Mouse (Mus musculus) B cell, adult 2 months (primary cell): Measurements from ENCODE around the gene Smc3.
"Not testable (repeated sequence)": the region's sequence is repeated elsewhere in the genome, so short reads cannot be mapped to it uniquely, and the experiment has no call there.

Experiments used
- DNase-seq, 2 experiments: peaks; one replicate each; pipeline ENCODE4 v3.0.0; 2022

The Smc3 gene

DNA sequence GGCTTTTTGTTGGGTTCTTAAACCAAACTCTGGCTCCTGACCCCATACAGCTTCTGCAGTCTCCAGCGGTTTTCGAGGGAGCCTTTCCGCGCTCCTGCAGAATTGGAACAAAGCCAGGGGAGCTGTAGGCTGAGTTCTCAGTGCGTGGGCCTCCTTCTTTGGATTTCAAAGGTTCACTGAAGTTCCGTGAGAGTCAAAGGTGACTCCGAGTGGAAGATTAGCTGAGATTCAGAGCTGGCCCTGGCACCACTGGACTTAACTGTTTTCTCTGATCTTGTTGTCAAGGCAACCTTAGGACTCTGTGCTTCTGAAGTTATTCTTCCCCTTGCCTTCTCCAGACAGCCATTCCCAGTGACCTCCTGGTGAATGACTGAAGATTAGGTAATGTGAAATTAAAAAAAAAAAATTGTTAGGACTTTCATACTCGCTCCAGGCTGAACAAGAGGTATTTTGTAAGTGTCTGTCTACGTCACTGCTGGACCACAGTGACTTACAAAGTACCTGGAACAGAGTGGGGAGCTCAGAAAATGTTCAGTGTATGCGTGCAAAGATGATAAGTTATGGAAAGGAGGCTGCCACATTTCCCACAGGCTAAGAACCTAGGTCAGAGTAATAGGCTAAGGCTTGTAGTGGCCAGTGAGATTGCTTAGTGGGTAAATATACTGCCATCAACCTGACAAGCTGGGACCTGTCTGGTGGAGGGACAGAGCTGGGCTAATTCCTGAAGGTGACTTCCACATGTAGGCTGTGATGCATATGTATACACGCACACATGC lies 23.0 kb upstream of the Smc3 start:
- DNase-seq = no peak

DNA sequence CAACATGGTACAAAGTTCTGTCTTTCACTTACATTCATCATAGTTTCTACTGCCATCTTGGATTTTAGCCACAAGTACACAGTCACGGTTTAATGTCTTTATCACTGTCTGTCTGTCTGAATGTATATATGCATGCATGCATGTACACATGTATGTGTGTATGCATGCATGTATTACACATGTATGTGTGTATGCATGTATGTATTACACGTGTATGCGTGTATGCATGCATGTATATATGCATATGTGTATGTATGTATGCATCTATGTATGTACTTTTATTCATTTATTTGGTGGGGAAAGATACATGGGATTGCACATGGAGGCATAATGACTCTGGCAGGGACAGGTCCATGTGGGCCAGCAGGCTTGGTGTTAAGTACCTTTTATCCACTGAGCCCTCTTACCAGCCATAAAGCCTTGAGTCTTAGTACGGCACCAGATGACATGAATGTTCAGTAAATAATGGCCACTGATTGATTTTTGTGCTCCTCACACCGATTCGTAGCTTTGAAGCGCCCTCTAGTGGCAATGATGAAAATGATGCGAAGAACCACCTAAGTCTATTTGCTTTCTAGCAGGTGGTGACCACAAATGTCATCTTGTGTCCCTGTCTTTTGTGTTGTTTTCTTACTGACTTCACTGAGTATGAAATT lies 21.5 kb upstream of the Smc3 start:
- DNase-seq = peak; percentile 82 to 85

DNA sequence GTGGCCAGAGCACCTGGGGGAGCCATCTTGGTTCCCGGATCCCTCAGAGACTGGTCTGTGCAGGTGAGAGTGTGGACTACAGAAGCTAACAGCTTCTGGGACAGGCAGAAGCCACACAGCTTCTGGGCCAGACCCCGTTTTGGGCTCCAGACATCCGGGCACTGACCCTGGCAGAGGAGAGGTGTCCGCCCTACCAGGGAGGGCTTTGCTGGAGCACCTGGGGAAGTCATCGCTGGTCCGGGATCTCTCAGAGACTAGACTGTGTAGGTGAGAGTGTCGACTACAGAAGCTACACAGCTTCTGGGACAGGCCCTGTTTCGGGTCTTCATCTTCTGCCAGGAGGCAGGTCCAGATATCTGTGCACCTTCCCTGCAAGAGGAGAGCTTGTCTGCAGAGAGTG lies 19.9 kb upstream of the Smc3 start:
- DNase-seq = not testable (repeated sequence)

DNA sequence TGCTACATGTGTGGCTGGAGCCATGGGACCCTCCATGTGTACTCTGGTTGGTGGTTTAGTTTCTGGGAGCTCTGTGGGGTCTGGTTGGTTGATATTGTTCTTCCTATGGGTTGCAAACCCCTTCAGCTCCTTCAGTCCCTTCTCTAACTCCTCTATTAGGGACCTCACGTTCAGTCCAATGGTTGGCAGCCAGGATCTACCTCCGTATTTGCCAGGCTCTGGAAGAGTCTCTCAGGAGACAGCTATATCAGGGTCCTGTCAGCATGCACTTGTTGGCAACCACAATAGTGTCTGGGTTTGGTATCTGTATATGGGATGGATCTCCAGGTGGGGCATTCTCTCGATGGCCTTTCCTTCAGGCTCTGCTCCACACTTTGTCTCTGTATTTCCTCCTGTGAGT lies 12.5 kb upstream of the Smc3 start:
- DNase-seq = not testable (repeated sequence)

DNA sequence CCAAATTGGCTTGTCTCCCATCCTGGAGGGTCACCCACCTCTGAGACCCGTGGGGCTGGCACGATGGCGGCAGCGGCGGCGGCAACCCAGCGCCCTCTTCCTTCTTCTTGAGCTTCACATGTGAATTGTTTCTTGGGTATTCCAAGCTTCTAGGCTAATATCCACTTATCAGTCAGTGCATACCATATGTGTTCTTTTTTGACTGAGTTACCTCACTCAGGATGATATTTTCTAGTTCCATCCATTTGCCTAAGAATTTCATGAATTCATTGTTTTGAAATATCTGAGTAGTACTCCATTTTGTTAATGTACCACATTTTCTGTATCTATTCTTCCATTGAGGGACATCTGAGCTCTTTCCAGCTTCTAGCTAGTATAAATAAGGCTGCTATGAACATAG lies 11.2 kb upstream of the Smc3 start, which contains the start of gene Nutf2-ps1:
Gene Nutf2-ps1 (minus strand): TSS at position 101 of the 400 bp plus-strand sequence.
- DNase-seq = not testable (repeated sequence)

DNA sequence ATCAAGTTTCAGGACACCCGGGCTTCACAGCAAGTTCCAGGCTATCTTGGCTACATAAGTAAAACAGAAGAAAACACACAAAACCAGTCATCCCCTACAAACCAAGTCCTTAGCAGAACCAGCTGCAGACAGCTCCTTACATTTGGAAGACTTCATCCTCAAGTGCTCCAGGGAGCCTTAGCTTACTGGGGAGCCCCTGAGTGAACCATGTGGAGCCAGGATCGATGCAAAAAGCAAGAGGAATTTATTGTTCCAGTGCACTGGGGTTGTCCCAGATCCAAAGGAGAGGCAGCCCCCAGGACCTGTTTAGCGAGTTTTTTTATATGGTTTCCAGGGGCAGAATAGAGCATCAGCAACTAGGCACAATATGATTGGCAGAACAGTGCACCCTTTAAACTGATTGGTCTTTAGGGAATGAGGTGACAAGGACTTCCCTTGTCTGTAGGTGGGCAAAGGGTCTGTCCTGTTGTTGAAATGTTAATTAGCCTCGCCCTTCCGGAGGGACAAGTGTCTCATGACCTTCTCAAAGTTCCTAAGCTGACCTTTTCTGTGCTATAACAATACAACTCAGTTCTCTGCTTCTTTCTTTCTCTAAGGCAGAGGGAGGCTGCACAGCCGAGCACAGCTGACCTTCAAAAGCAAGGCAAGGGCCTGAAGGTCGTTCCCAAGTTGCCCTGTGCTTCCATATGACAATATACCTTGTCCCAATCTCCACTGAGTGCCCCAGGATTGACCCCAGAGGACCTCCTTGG lies 3.3 kb upstream of the Smc3 start:
- no peak for DNase-seq

DNA sequence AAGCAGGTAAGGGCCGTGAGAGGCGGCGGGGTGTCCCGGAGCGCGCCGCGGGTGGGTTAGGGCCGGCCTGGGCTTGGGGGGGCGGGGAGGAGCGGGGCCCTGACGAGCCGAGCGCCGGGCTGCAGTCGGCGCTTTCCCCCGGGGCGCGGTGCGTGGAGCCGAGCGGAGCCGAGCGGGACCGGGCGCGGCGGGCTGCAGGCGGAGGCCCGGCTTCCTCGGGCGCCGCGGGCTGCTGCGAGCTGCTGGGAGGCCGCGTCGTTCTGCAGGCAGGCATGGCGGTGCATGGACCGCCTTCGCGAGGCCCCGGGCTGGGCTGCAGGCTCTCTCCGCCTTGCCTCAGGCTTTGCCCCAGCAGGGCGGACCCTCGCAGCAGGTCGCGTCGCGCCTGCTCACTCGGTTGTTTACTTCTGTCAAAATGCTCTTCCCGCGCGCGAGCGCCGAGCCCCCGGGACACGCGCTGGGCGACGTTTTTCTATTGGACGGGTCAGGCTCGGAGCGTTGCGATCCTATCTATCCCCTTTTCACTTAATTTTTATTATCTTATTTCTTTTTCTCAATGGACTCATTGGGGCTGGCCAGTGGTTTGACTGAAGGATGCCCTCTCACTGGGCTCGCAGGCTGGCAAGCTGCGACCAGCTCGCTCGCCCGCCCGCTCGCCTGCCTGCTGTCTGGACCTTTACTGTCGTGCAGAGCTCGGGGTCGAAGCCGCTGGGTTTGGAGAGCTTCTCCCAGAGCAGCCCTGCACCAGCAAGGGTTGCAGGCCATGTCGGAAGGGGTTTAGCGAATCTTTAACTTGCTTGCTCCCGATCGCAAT lies 558 bp downstream of the Smc3 start:
- DNase-seq = peak in 1 of 2 experiments; percentile 24

DNA sequence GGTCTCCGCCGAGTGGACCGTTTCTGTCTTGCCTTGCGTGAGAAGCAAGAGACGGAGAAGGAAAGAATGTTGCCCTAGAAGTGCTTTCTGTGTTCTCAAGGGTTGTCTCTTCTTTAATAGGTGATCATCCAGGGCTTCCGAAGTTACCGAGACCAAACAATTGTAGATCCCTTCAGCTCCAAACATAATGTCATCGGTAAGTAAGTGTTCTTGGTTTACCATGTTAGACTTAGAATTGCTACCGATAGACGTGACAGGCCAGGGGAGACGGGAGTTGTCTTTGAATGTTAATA lies 1.1 kb downstream of the Smc3 start:
- DNase-seq = no peak

DNA sequence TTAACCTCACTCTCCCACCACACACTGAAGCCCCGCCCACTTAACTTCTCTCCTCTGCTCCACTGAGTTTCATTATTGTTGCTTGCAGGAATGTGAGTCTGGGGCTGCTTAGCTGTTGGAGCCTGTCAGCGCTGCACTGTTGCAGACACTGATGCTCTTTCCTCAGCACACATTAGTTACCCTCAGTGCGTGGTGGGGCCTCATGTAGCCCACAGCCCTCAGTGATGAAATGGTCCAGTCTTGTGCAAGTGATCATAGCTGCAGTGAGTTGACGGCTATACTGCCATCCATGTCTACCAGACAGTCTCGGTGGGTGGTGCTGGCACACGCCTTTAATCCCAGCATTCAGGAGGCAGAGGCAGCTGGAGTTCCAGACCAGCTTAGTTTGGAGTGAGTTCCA lies 8.7 kb downstream of the Smc3 start:
- DNase-seq = no peak

DNA sequence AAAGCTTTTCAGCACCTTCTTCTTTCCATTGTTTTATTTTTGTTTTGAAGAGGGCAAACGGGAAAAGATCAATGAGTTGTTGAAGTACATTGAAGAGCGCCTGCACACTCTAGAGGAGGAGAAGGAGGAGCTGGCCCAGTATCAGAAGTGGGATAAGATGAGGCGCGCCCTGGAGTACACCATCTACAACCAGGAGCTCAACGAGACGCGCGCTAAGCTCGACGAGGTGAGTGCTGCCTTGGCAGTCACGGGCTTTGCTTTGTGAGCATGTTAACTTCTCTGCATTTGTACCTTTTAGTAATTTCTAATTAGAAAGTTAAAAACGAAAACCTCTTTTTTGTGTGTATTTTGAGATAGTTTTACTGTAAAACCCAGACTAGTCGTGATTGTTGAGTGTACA lies 21.5 kb downstream of the Smc3 start:
- DNase-seq = no peak

DNA sequence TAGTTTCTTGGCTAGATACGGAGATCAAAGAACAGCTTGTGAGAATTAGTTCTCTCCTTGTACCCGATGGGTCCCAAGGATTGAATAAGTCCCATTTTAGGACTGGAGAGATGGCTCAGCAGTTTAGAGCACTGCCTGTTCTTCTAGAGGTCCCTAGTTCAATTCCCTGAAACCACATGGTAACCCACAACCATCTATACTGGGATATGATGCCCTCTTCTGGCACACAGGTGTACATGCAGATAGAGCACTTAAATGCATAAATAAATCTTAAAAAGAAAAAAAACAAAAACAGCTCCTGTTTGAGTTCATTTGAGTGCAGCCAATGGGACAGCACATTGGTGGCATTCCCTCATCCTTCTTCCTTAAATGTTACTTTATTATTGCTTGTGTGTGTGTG lies 37.8 kb downstream of the Smc3 start:
- peak; percentile 12 to 21 for DNase-seq

DNA sequence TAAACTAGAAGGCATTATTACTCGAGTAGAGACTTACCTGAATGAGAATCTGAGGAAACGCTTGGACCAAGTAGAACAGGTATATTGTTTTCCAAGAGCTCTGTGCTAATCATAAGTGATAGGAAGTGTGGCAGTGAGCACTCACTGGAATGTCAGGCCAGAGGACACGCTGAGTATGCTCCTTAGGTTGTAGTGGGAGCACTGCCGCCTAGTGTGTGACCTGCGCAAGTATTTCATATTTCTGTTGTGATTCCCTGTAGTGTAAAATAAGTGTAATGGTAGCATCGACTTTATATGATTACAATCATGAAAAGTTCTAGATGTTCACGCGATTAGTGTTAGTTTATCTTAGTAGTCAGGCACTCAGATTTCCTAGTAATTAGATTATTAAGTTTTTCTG lies 38.5 kb downstream of the Smc3 start:
- DNase-seq = no peak

DNA sequence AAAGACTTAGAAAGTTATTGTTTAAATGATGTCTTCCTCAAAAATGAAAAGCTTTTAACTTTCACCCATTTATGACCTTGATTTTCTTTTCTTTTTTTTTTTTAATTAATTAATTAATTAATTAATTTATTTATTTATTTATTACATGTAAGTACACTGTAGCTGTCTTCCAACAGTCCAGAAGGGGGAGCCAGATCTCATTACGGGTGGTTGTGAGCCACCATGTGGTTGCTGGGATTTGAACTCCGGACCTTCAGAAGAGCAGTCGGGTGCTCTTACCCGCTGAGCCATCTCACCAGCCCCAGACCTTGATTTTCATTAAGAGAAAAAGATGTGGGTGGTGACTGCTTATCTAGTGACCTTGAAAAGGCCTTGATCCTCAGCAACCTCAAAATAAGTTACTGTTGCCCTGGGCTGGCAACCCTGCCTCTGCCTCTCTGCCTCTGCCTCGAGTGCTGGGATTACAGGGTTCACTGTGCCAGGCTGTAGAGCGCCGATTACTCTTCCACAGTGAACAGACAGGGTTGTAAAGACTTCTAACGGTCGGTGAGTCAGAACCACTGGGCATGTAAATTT lies 43.9 kb downstream of the Smc3 start:
- peak in 1 of 2 experiments; percentile 18 for DNase-seq

DNA sequence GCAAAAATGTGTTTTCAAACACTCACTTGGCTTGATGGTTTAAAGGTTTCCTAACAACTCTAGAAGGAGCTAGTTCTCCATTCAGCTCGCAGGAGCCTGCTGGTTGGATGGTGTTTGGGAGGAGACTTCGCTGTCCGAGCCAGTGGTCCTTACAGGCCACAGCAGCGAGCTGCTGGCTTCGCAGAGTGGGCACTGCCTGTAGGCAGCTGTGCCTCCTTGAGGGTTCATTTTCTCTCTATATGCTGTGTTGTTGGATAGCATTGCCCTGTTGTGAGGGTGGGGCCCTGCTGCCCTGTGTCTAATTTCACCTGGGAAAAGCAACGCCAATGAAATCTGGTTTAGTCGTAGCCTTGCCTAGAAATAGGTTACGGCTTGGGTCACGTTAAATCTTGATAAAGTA lies 47.1 kb downstream of the Smc3 start:
- DNase-seq = no peak

DNA sequence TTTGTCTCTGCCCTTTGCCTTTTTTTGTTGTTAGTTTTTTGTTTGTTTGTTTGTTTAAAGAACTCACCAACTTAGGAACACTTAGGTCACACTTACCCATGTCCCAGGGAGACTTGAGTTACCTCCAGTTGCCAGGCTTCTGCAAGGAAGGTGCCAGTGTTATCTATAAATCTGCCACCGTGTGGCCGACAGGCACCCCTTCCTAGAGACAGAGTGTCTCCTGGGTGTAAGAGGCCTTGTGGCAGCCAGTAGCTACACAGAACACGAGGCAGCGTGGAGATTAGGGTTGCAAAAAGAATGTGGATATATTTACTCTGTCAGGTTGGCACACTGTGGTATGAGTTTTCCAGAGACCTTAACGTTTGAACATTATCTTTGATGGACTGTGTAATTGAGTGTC lies 47.9 kb downstream of the Smc3 start:
- no peak for DNase-seq

DNA sequence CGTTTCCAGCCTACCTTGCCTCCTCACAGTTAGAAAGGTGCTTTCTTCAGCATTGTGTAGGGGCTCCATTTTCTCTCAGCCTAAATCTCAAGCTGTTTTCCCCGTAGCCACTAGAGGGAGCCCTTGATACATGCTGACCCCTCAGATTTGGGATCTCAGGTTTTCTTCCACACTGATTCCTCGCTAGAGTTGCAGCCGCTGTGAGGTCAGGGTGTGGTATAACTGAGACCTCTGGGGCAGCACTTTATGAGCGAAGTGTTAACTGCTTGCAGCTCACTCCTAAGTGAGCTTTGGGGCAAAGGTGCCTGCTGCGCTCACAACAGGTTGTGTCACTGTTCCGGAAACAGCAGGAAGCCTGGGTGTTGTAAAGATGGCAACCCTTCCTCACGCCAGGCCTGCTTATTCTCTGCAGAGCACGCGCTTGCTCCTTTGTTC lies 48.6 kb downstream of the Smc3 start:
- DNase-seq = peak; percentile 75 to 78

DNA sequence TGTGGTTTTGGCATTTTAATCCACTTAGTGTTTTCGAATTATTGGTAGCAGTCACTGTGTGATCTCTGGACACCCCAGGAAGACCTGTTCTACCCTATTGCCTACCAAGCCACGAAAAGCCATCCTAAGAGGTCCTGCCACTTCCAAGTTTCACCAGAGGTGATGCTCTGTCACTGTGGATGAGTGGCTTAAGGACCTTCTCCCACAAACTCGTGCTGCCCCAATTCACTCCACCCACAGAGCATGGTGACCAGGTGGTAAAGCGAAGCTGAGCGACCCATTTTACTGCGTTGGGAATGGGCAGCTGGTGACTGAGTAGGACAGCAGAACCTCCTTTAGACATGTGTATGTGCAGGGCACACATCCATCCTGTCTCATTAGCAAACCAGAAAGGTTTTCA lies 49.2 kb downstream of the Smc3 start:
- no peak for DNase-seq

DNA sequence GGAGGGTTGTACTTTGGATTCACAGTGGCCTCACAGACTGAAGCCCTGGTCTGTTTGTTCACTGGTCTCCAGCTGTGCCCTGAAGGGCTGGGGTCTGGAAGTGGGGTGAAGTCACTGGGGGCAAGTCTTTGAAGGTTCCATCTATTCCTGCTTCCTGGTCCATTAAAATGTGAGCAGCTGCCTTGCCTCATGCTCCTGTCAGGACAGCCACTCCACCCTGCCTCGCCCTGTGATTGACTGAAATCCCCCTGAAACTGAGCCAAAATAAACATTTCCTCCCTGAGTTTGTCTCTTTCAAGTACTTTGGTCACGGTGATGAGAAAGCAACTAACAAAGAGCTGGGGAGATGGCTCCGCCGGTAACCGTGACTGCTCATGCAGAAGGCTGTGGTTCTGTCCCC lies 49.6 kb downstream of the Smc3 start:
- no peak for DNase-seq

DNA sequence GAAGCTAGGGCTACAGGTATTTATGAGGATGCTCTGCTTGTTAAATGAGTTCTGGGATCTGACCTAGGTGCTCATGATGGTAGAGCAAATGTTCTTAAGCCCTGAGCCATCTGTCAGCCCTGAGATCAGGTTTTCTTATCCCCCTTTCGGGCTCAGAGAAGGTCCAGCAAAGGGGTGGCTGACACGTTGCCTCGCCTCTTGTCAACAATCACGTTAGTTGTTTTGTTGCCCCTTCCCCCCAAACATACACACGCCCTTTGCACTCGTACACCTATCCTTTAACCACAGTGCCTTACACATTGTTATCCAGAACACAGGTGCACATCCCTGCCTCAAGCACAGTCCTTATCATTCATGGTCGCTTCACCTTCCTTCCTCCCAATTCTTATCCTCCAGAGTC lies 50.7 kb downstream of the Smc3 start:
- DNase-seq = no peak

DNA sequence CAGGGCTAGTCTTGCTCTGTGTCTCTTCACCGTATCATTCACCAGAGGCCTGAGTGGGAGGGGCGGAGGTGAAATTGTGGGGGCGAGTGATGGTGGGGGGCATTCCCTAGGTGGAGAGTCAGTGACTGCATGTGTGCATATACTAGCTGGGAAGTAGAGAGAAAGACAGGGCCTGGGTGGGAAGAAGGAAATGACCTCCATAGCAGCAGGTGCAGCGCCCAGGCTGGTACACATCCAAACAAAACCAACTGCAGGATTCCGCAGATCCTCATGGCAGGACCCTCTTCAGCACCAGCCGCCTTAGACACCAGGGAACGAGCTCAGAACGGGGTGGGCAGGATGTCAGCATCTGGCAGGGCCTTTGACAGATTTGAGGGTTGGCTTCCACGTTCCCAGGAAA lies 52.1 kb downstream of the Smc3 start:
- no peak for DNase-seq

DNA sequence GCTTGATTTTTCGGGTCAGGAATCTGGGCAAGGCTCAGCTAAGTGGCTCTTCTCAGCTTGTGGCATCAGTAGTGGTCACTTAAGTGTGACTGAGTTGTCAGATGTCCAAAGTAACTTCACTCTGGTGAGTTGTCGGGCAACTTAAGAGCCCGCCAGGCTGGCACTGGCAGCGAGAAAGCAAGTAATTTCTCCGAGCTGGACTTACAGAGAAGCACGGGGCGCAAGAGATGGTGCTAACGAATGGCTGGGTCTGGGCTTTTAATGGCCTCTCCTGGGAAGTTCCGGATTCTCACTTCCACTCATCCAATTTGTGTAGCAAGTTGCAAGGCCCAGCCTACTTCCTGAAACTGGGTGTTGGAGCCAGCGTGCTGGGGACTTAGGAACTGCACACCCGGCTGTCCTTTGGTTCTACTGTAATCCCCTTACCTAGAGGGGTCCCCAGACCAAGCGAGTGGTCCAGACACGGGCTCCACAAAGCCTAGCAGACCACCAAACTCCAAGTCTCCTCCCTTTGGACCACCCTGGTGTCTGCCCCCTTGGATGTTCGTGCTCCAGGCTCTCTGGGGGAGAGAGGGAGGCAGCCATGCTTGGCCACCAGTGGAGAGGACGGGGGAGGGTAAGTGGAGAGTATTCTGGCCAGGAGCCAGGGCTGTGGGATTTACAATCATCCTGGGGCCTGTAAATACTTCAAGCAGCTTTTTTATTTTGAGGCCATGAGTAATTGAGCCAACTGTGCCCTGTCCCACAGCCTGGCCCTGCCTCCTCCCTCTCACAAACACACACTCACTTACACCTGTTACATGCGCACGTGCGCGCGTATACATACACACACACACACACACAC lies 53.6 kb downstream of the Smc3 start:
- DNase-seq = no peak

DNA sequence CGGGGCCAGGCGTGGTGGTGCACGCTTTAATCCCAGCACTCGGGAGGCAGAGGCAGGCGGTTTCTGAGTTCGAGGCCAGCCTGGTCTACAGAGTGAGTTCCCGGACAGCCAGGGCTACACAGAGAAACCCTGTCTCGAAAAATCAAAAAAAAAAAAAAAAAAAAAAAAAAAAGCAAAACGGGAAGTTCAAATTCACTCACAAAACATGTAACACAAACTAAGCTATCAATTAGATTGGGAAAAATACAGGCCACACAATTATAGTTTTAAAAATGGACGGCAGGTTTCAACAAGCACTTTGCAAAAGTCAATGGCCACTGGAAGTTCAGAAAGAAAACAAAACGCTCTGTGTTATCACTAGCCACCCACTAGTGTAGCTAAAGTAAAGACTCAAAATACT lies 56.2 kb downstream of the Smc3 start:
- DNase-seq = not testable (repeated sequence)
